Mouse (Mus musculus) C2C12 (cell line): ENCODE results near the gene Neu3.

Experiments
- CEBPB ChIP-seq: IDR thresholded peaks from one replicate; pipeline ENCODE4 v1.6.1; 2011; ENCODE audit warnings: low read depth, mild to moderate bottlenecking, control low read depth, moderate library complexity
- CTCF ChIP-seq: IDR thresholded peaks from one replicate; pipeline ENCODE4 v1.5.1; 2011; ENCODE audit not compliant: control insufficient read depth, insufficient read depth, insufficient read length
- FOSL1 ChIP-seq: IDR thresholded peaks from one replicate; pipeline ENCODE4 v1.8.0; 2011; ENCODE audit warnings: mild to moderate bottlenecking, low read length; ENCODE audit not compliant: poor library complexity, insufficient read depth, severe bottlenecking
- MAX ChIP-seq: IDR thresholded peaks from one replicate; pipeline ENCODE4 v1.6.1; 2011; ENCODE audit warnings: mild to moderate bottlenecking, control low read depth
- MYOD1 ChIP-seq: IDR thresholded peaks from one replicate; pipeline ENCODE4 v1.6.1; 2011; ENCODE audit warnings: low read depth; ENCODE audit not compliant: control insufficient read depth, insufficient read length
- MYOG ChIP-seq: IDR thresholded peaks from one replicate; pipeline ENCODE4 v1.6.1; 2011; ENCODE audit not compliant: control insufficient read depth, insufficient read length; ENCODE audit errors: extremely low read depth
- USF1 ChIP-seq: IDR thresholded peaks from one replicate; pipeline ENCODE4 v1.6.1; 2011; ENCODE audit warnings: low read depth, mild to moderate bottlenecking, control low read depth, moderate library complexity

GRCm38 (mm10) chr7:99781916-99782315, 46.3 kb downstream of the Neu3 start:
- TF ChIP-seq CTCF (no peak), USF1 (no peak), MAX (no peak), MYOG (no peak), FOSL1 (no peak), CEBPB (no peak), MYOD1 (no peak)
